Mouse (Mus musculus) embryo, embryonic 11 days (tissue): Measurements from ENCODE around the gene Tusc1.

Experiments used
- DNase-seq: peaks from one replicate; pipeline ENCODE4 v3.0.0-alpha.2; 2015

The Tusc1 gene

DNA sequence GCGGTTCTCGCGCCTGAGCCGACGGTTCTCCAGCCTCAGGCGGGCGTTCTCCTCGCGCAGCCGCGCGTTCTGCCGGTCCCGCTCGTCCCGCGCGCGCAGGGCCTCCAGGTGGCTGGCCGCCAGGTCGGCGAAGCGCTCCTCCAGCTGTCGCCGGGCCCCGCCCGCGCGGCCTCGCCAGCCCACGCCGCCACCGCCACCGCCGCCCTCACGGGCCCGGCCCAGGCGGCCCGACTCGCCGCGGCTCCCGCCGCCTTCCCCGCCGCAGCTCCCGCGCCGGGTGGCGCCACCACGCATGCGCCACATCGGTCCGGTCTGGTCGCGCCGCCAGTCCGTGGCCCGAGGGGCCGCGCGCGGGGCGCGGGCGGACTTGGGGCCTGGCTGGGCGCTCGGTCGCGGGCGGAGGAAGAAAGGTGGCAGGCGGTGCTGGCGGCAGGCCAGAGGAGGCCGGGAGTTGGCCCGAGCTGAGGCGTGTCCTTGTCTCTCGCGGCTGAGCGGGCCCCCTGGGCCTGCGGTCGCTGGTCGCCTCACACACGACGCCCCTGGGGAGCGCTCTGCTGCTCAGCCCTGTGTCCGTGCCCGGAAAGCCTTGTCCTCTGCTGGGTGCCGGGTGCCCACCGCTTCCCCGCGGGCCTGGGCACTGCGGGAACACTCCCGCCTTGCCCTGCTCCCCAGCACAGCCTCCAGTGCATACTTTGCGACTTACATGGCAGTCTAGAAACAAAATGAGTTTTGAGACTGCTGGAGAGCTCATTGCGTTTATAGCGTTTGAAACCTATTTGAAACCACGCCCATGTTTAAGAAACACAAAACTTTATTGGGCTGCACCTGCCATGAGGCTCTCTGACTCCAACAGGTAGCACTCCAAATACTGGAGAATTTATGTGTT, at the start of gene Tusc1:
Gene Tusc1 (minus strand): TSS at position 394 of the 886 bp plus-strand sequence.
- peak; percentile 80 for DNase-seq

DNA sequence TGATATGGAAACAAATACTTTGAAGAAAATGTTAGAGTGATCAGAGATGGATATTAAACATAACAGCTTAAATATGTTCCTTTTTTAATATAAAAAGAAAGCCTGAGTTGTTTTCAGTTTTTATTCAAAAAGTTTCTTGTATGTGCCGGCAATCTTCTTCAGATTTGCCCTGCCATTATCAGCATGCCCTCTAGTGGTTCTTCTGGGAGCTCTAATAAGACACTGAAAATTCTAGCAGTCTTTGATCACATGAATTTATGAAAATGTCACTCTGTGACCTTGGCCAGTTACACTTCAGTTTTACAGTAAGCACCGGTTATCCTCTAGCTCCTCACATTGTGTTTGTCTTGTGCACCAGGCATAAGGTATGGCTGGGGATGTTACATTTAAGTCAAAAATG, 17.6 kb upstream of the Tusc1 start:
- DNase-seq, result peak; percentile 17

DNA sequence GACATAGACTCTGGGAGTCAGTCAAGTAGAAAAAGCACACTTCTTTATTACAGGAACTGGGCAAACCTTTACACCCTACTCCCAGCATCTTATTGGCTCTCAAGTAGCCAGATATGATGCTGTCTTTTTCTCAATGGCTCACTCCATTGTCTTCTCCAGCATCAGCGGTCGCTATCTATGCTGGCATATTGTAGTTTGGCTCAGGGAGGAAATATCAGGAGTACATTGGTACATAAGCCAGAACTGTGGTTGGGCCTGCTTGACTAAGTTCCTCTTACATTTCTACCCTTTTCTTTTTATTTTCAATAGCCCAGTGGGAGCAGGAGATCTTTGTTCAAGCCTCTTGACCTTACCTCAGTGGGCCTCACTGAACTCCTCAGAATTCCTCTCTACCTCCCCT, 9.0 kb upstream of the Tusc1 start:
- DNase-seq, result no peak

DNA sequence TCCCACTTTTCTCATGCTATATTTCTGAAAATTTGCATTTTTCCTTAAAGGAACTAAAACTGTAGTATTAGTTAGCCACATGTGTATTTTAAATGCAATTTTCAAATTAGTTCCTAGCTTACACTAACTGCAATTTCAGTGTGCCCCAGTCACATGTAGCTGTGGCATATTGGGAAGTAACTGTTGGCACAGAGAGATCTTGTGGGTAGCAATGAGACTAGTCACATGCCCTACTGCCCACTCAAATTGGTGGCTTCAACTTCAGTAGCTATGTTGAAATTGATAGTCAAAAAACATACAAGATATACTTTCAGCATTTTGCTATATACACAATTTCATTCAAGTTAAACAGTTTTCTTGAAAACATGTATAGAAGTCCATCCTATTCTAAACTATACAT, 6.3 kb upstream of the Tusc1 start:
- no peak for DNase-seq

DNA sequence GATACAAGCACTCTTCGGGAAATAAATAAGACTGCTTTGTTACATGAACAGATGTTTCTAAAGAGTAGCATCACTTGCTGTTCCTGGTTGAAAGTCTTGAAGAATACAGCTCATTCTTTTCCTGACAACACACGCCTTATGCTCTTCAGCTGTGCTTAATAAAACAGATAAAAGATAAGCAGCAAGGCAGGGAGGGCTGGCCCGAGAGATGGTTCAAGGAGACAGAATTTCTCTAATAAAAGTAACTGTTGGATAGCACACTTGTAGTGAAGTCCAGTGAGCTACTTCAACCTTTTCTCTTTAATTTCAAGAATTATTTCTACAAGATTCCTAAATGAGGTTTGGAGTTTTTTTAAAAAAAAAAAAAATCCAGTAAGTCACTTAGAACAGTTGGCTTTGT, 2.7 kb upstream of the Tusc1 start:
- DNase-seq, result no peak

DNA sequence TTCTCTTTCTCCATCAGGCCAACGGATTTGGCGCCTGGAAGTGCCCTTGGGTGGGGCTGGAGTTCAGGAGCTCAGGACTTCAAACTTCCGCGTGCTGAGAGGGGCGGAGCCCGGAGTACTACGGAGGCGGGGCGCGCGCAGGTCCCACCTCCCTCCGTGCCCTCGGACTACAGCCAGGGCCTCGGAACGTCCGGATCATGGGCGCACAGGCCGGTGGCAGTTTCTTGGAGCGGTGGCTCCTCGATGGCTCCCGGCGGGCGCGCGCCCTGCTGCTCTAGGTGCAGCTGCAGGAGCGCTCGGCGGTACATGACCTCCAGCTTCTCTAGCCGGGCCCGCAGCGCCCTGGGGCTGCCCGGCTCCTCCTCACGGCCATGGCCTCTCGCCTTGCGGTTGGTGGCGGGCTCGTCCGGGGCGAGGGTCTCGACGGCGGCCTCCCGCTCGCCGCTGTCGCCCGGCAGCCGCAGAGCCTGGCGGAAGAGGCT, 634 bp downstream of the Tusc1 start:
- DNase-seq, result peak; percentile 90

DNA sequence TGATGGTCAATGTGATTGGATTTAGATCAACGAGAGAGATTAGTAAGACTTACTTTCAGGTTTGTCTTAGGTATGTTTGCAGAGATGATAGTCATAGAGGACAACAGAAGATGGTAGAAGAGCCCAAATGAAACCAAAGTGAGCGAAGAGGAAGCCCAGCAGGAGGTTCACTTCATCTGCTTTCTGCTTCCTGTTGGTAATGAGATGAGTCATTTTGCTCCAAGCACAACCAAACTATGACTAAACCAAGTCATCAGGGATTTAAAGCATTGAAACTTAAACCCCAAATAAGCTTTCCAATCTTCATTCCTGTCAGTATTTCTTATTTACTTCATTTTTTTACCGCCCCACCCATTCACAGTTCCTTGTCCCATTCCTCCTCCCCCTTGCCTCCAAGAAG, 27.8 kb downstream of the Tusc1 start:
- no peak for DNase-seq

DNA sequence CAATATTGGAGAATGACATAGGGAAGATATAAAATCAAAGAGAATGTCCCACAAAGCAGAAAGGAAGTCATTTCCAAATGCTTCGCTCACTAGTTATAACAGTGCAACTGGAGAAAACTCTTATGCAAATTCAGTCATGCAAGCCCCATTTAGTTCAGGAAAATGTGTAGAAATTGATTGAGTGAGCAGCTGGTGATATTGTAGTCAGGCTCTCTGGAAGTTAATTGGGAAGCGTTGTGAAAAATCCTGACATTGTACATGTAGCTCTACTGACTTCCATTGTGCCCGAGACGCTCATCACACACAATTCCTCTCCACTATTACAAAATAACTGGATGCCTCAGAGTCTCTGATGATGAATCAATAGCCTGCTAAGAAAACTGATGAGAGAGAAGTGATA, 49.2 kb downstream of the Tusc1 start:
- DNase-seq, result no peak
